Mouse (Mus musculus) olfactory bulb, adult 2 months (tissue): ENCODE results near the gene Lyg2.

Experiments
- CTCF ChIP-seq: fragments of 200-500 bp; IDR thresholded peaks from 2 replicates; pipeline ENCODE4 v1.5.1; 2012; ENCODE audit warnings: low read depth, mild to moderate bottlenecking, low read length, moderate library complexity; ENCODE audit not compliant: insufficient read depth
- POLR2A ChIP-seq: fragments of 200-500 bp; IDR thresholded peaks from 2 replicates; pipeline ENCODE4 v1.6.1; 2012; ENCODE audit warnings: mild to moderate bottlenecking, low read depth, low read length, moderate library complexity; ENCODE audit not compliant: insufficient read depth

DNA sequence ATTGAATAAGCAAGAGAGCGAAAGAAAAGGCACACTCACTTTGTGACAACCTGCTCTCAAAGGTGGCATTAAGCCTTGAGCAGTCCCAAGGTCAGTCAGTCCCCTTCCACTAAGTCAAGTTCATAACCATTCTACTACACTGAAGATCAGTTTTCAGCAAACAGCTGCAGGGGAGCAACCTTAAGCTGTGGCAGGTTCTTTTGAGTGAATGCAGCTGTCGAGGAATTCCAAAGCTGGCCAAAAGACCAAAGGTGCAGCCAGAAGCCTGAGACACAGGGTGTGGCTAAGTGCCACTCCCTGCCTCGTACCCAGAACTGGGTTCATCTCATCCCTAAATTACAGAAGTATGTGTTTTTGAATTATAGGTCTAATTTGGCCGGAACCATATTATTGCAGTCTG, 16.5 kb downstream of the Lyg2 start:
- no peak for TF ChIP-seq CTCF
- no peak for TF ChIP-seq POLR2A
